Mouse (Mus musculus) forebrain, embryonic 12.5 days (tissue): ENCODE results near the gene Slc16a11. TPM values are rescaled to one million over a fixed set of nuclear protein-coding genes. Genes with fewer than 3 reads are reported as not detected.

ENCODE experiments used
- ATAC-seq: fragments of 200-750 bp; cut with Nextera tagmentation; 2 replicates; pipeline ENCODE4 v1.8.0; 2017; ENCODE audit warnings: moderate TSS enrichment; ENCODE audit not compliant: low FRiP score
- H3K27ac ChIP-seq: fragments of 300-500 bp; sonication (generic); 2 replicates; pipeline ENCODE4 v1.5.1; 2016; ENCODE audit warnings: mild to moderate bottlenecking
- H3K27me3 ChIP-seq: fragments of 300-500 bp; sonication (generic); 2 replicates; pipeline ENCODE4 v1.6.1; 2016; ENCODE audit warnings: mild to moderate bottlenecking
- H3K36me3 ChIP-seq: fragments of 300-500 bp; sonication (generic); replicated peaks from 2 replicates; pipeline ENCODE4 v1.6.1; 2016; ENCODE audit warnings: mild to moderate bottlenecking
- H3K4me1 ChIP-seq: fragments of 300-500 bp; sonication (generic); 2 replicates; pipeline ENCODE4 v1.6.1; 2016
- H3K4me2 ChIP-seq: fragments of 300-500 bp; sonication (generic); 2 replicates; pipeline ENCODE4 v1.6.1; 2016; ENCODE audit warnings: mild to moderate bottlenecking, moderate library complexity
- H3K4me3 ChIP-seq: fragments of 300-500 bp; sonication (generic); replicated peaks from 2 replicates; pipeline ENCODE4 v1.5.1; 2016; ENCODE audit warnings: mild to moderate bottlenecking
- H3K9ac ChIP-seq: fragments of 300-500 bp; sonication (generic); 2 replicates; pipeline ENCODE4 v1.6.1; 2016; ENCODE audit warnings: mild to moderate bottlenecking
- H3K9me3 ChIP-seq: fragments of 300-500 bp; sonication (generic); 2 replicates; pipeline ENCODE4 v1.6.1; 2016
- WGBS: fragments of 180-500 bp; shearing (Covaris S2); methylation state at CpG from one replicate; pipeline ENCODE4 v1.1.7; 2016; 5-methylcytosine and 5-hydroxymethylcytosine counted together
- polyA plus RNA-seq: library from polyadenylated mRNA; unstranded; fragments of >200 nt; fragmentation: Nextera tagmentation; extraction: Ambion mirVana; gene quantifications from 2 replicates; pipeline ENCODE4 v1.2.1, GENCODE M21; 2016

Slc16a11 gene
- polyA plus RNA-seq, 1 experiment from 2014 or later, result 2.5 TPM

- peak overlapping the region; percentile 77 for H3K9ac ChIP-seq
- peak overlapping the region; percentile 91 for H3K27ac ChIP-seq
- no peak for ATAC-seq
- peaks cover 52% of the 10 kb centered on the region for H3K27me3 ChIP-seq
- H3K4me1 ChIP-seq, result peaks cover 34% of the 10 kb centered on the region
- WGBS, result 1% methylated on average over 24 of the region's 24 CpGs
- no peaks in the 10 kb centered on the region for H3K9me3 ChIP-seq
- peaks cover 15% of the 10 kb centered on the region for H3K36me3 ChIP-seq
- peak overlapping the region; percentile 91 for H3K4me2 ChIP-seq
- peak overlapping the region; percentile 57 for H3K4me3 ChIP-seq
Observed at GRCm38 (mm10) chr11:70220323-70220722, 7.8 kb downstream of the Slc16a11 start.

- peaks cover 15% of the 10 kb centered on the region for H3K36me3 ChIP-seq
- H3K4me1 ChIP-seq, result peaks cover 36% of the 10 kb centered on the region
- H3K9ac ChIP-seq, result peak within 1 kb of the TSS; percentile 77
- peak; percentile 96 for ATAC-seq
- H3K9me3 ChIP-seq, result no peaks in the 10 kb centered on the region
- peak within 1 kb of the TSS; percentile 91 for H3K4me2 ChIP-seq
- peak within 1 kb of the TSS; percentile 57 for H3K4me3 ChIP-seq
- H3K27ac ChIP-seq, result peak within 1 kb of the TSS; percentile 91
- H3K27me3 ChIP-seq, result peaks cover 52% of the 10 kb centered on the region
- under 1% methylated on average over 28 of the region's 28 CpGs for WGBS
Observed at GRCm38 (mm10) chr11:70220731-70221602, 8.4 kb downstream of the Slc16a11 start, which contains the start of gene Slc16a13. TSS of gene Slc16a13 (minus strand) at chr11:70221064.

GRCm38 (mm10) chr11:70221603-70222500, 9.3 kb downstream of the Slc16a11 start:
- peak overlapping the region; percentile 82; the same call in 1 of the 2 replicates for H3K27ac ChIP-seq

GRCm38 (mm10) chr11:70223724-70224123, 11.2 kb downstream of the Slc16a11 start:
- H3K9me3 ChIP-seq, result no peaks in the 10 kb centered on the region
- no peak overlapping the region for H3K27ac ChIP-seq
- H3K4me2 ChIP-seq, result no peak overlapping the region
- 90% methylated on average over 9 of the region's 9 CpGs for WGBS
- no peaks in the 10 kb centered on the region for H3K36me3 ChIP-seq
- no peak overlapping the region for H3K4me3 ChIP-seq
- no peak overlapping the region for H3K9ac ChIP-seq
- H3K27me3 ChIP-seq, result peaks cover 60% of the 10 kb centered on the region
- no peak for ATAC-seq
- peaks cover 48% of the 10 kb centered on the region for H3K4me1 ChIP-seq

More at GRCm38 (mm10) chr11:70221603-70222500, 9.3 kb downstream of the Slc16a11 start:
- H3K4me3 ChIP-seq, result peak overlapping the region; percentile 57
- peak overlapping the region; percentile 91 for H3K4me2 ChIP-seq
- ATAC-seq, result no peak
- WGBS, result 9% methylated on average over 14 of the region's 14 CpGs
- H3K4me1 ChIP-seq, result peaks cover 45% of the 10 kb centered on the region
- no peaks in the 10 kb centered on the region for H3K9me3 ChIP-seq
- peaks cover 13% of the 10 kb centered on the region for H3K36me3 ChIP-seq
- peaks cover 52% of the 10 kb centered on the region for H3K27me3 ChIP-seq
- peak overlapping the region; percentile 77 for H3K9ac ChIP-seq

- H3K4me2 ChIP-seq, result peak overlapping the region; percentile 42
- H3K9ac ChIP-seq, result peak overlapping the region; percentile 18; the same call in 1 of the 2 replicates
- H3K27me3 ChIP-seq, result peaks cover 80% of the 10 kb centered on the region
- H3K4me3 ChIP-seq, result peak overlapping the region; percentile 15; the same call in 1 of the 2 replicates
- no peak overlapping the region for H3K27ac ChIP-seq
- no peak for ATAC-seq
- H3K9me3 ChIP-seq, result no peaks in the 10 kb centered on the region
- 17% methylated on average over 27 of the region's 27 CpGs for WGBS
- no peaks in the 10 kb centered on the region for H3K36me3 ChIP-seq
- peaks cover 51% of the 10 kb centered on the region for H3K4me1 ChIP-seq
Observed at GRCm38 (mm10) chr11:70225798-70226601, 13.4 kb downstream of the Slc16a11 start.

- H3K9ac ChIP-seq, result peak overlapping the region; percentile 18
- peaks cover 46% of the 10 kb centered on the region for H3K4me1 ChIP-seq
- no peak for ATAC-seq
- H3K4me2 ChIP-seq, result peak overlapping the region; percentile 42
- H3K27me3 ChIP-seq, result peaks cover 82% of the 10 kb centered on the region
- H3K27ac ChIP-seq, result no peak overlapping the region
- H3K4me3 ChIP-seq, result peak overlapping the region; percentile 15
- no peaks in the 10 kb centered on the region for H3K9me3 ChIP-seq
- H3K36me3 ChIP-seq, result no peaks in the 10 kb centered on the region
- 5% methylated on average over 18 of the region's 18 CpGs for WGBS
Observed at GRCm38 (mm10) chr11:70226602-70226890, 14.0 kb downstream of the Slc16a11 start.

GRCm38 (mm10) chr11:70227126-70227525, 14.6 kb downstream of the Slc16a11 start:
- H3K36me3 ChIP-seq, result no peaks in the 10 kb centered on the region
- peaks cover 85% of the 10 kb centered on the region for H3K27me3 ChIP-seq
- no peak overlapping the region for H3K27ac ChIP-seq
- H3K9me3 ChIP-seq, result no peaks in the 10 kb centered on the region
- H3K4me2 ChIP-seq, result peak overlapping the region; percentile 42
- no peak for ATAC-seq
- 35% methylated on average over 5 of the region's 5 CpGs for WGBS
- H3K4me3 ChIP-seq, result peak overlapping the region; percentile 15; the same call in 1 of the 2 replicates
- H3K9ac ChIP-seq, result peak overlapping the region; percentile 18; the same call in 1 of the 2 replicates
- peaks cover 41% of the 10 kb centered on the region for H3K4me1 ChIP-seq

- H3K4me2 ChIP-seq, result no peak overlapping the region
- no peak overlapping the region for H3K4me3 ChIP-seq
- H3K9ac ChIP-seq, result no peak overlapping the region
- no peaks in the 10 kb centered on the region for H3K9me3 ChIP-seq
- no peak for ATAC-seq
- H3K4me1 ChIP-seq, result peaks cover 44% of the 10 kb centered on the region
- no peak overlapping the region for H3K27ac ChIP-seq
- peaks cover 83% of the 10 kb centered on the region for H3K27me3 ChIP-seq
- 79% methylated on average over 4 of the region's 4 CpGs for WGBS
- H3K36me3 ChIP-seq, result no peaks in the 10 kb centered on the region
Observed at GRCm38 (mm10) chr11:70227661-70228245, 15.2 kb downstream of the Slc16a11 start.

GRCm38 (mm10) chr11:70228828-70229227, 16.3 kb downstream of the Slc16a11 start:
- H3K27ac ChIP-seq, result no peak overlapping the region; the same call in 1 of the 2 replicates
- H3K4me1 ChIP-seq, result peaks cover 49% of the 10 kb centered on the region
- no peaks in the 10 kb centered on the region for H3K9me3 ChIP-seq
- H3K27me3 ChIP-seq, result peaks cover 78% of the 10 kb centered on the region
- no peaks in the 10 kb centered on the region for H3K36me3 ChIP-seq
- H3K4me3 ChIP-seq, result peak overlapping the region; percentile 29
- peak; percentile 64 for ATAC-seq
- H3K4me2 ChIP-seq, result peak overlapping the region; percentile 49
- peak overlapping the region; percentile 8; the same call in 1 of the 2 replicates for H3K9ac ChIP-seq
- WGBS, result under 1% methylated on average over 19 of the region's 19 CpGs

- H3K27ac ChIP-seq, result no peak within 1 kb of the TSS; the same call in 1 of the 2 replicates
- H3K4me3 ChIP-seq, result peak within 1 kb of the TSS; percentile 29
- WGBS, result 3% methylated on average over 39 of the region's 39 CpGs
- peak within 1 kb of the TSS; percentile 49 for H3K4me2 ChIP-seq
- peaks cover 72% of the 10 kb centered on the region for H3K27me3 ChIP-seq
- peaks cover 5% of the 10 kb centered on the region for H3K36me3 ChIP-seq
- H3K4me1 ChIP-seq, result peaks cover 49% of the 10 kb centered on the region
- H3K9me3 ChIP-seq, result no peaks in the 10 kb centered on the region
- 0 out of 2 replicates have a peak, but pooled peaks have one; percentile 5 for ATAC-seq
- peak within 1 kb of the TSS; percentile 8; the same call in 1 of the 2 replicates for H3K9ac ChIP-seq
Observed at GRCm38 (mm10) chr11:70229260-70230010, 16.9 kb downstream of the Slc16a11 start, which contains the start of gene Bcl6b. TSS of gene Bcl6b (minus strand) at chr11:70229798.
